ENCODE assay signal across 9 mouse cellular contexts in genomic region chr11:55012551-55013521, GRCm38 (mm10). TPM values are rescaled to one million over a fixed set of nuclear protein-coding genes. Genes with fewer than 3 reads are reported as not detected.
DNase-seq lines count a peak whose midpoint lies in the region; ATAC-seq and TF ChIP-seq lines count a peak whose summit lies in the region.
"Had no signal": no experiment of that assay in that cellular context is flagged by ENCODE, and none has a peak within 500 bp of the region (broad histone marks: within the 10 kb centered on the region; RNA-seq: fewer than 3 reads in every experiment).

No protein-coding gene starts in this region.

- TF ChIP-seq POLR2A in testis, adult 2 months (IDR thresholded peaks at IDR 0.05; ENCODE audit: control insufficient read depth, low read depth, low read length) = no peak

- H3K27me3 ChIP-seq in liver, embryonic 11.5 days (replicated peaks; ENCODE audit: control insufficient read depth, insufficient read depth, low read length) = no peaks in the 10 kb centered on the region
- no peaks in the 10 kb centered on the region for H3K27me3 ChIP-seq in testis, adult 2 months (ENCODE audit: control insufficient read depth, insufficient read depth, low read length)
- no peaks in the 10 kb centered on the region for H3K27me3 ChIP-seq in midbrain, embryonic 13.5 days
- H3K27me3 ChIP-seq: forebrain, embryonic 12.5 days had no signal

- no peak overlapping the region for H3K9ac ChIP-seq in liver, embryonic 11.5 days (ENCODE audit: low read depth, low read length)
- no peak overlapping the region for H3K9ac ChIP-seq in midbrain, embryonic 13.5 days (replicated peaks)
- H3K9ac ChIP-seq: forebrain, embryonic 12.5 days had no signal

- H3K9me3 ChIP-seq in liver, embryonic 11.5 days (ENCODE audit: control insufficient read depth, low read length) = no peaks in the 10 kb centered on the region
- H3K9me3 ChIP-seq in midbrain, embryonic 13.5 days = no peaks in the 10 kb centered on the region
- H3K9me3 ChIP-seq: forebrain, embryonic 12.5 days had no signal

- no peak for TF ChIP-seq CTCF in testis, adult 2 months (IDR thresholded peaks at IDR 0.05; ENCODE audit: control insufficient read depth, insufficient read depth, insufficient replicate concordance, low read depth, low read length)

- H3K36me3 ChIP-seq in liver, embryonic 11.5 days (ENCODE audit: control insufficient read depth, insufficient read depth, low read length) = peaks cover 11% of the 10 kb centered on the region
- no peaks in the 10 kb centered on the region for H3K36me3 ChIP-seq in testis, adult 2 months (ENCODE audit: control insufficient read depth, insufficient read depth, low read length)
- H3K36me3 ChIP-seq in midbrain, embryonic 13.5 days = no peaks in the 10 kb centered on the region

- peak; percentile 30 for DNase-seq in liver
- no peak for DNase-seq in liver, embryonic 11.5 days (ENCODE audit: low spot score)
- peak; percentile 35 for DNase-seq in fibroblast of lung, adult 2 months (ENCODE audit: low read depth)
- DNase-seq in kidney, postnatal 4 days = peak; percentile 71 to 80
- DNase-seq in thymus, postnatal 10 days (ENCODE audit: low spot score in 2 of 2) = no peak
- DNase-seq: thymus, adult 18-20 months had no signal

- no peaks in the 10 kb centered on the region; the same call in none of the 2 replicates for H3K4me1 ChIP-seq in liver, embryonic 11.5 days (replicated peaks; ENCODE audit: control insufficient read depth, insufficient read depth, low read length)
- peaks cover 9% of the 10 kb centered on the region; the same call in 1 of the 2 replicates for H3K4me1 ChIP-seq in testis, adult 2 months (ENCODE audit: control insufficient read depth, insufficient read depth, low read length)
- H3K4me1 ChIP-seq in midbrain, embryonic 13.5 days (replicated peaks) = peaks cover 11% of the 10 kb centered on the region; the same call in 1 of the 2 replicates

- no peak overlapping the region for H3K4me3 ChIP-seq in liver, embryonic 11.5 days (ENCODE audit: low read depth, low read length)
- peak overlapping the region; percentile 41; the same call in 1 of the 2 replicates for H3K4me3 ChIP-seq in testis, adult 2 months (ENCODE audit: control insufficient read depth, low read depth, low read length)
- H3K4me3 ChIP-seq in midbrain, embryonic 13.5 days (replicated peaks) = no peak overlapping the region
- H3K4me3 ChIP-seq: forebrain, embryonic 12.5 days had no signal

- 88% methylated on average over 5 of the region's 5 CpGs for WGBS in liver, embryonic 11.5 days
- WGBS in midbrain, embryonic 13.5 days = 76% methylated on average over 5 of the region's 5 CpGs

- no peak for ATAC-seq in liver, embryonic 11.5 days (replicated peaks; ENCODE audit: low FRiP score)
- ATAC-seq in midbrain, embryonic 13.5 days = no peak

- H3K4me2 ChIP-seq in liver, embryonic 11.5 days = no peak overlapping the region
- H3K4me2 ChIP-seq in midbrain, embryonic 13.5 days (replicated peaks) = no peak overlapping the region
- H3K4me2 ChIP-seq: forebrain, embryonic 12.5 days had no signal

- H3K27ac ChIP-seq in liver, embryonic 11.5 days (ENCODE audit: low read depth, low read length) = no peak overlapping the region
- no peak overlapping the region for H3K27ac ChIP-seq in testis, adult 2 months (ENCODE audit: control insufficient read depth, insufficient read depth, low read depth, low read length)
- H3K27ac ChIP-seq in midbrain, embryonic 13.5 days = no peak overlapping the region
- H3K27ac ChIP-seq: forebrain, embryonic 12.5 days had no signal

RNA-seq across cellular contexts. Expression of gene Anxa6, which starts 20.4 kb away (rescaled TPM):
- polyA plus RNA-seq in liver, embryonic 11.5 days (2014; fragmentation: Nextera tagmentation; extraction: Ambion mirVana) = 78.5 and 86.6 TPM in 2 replicates
- 4.9 and 7.5 TPM in 2 replicates for polyA plus RNA-seq in testis, adult 2 months (2012; rRNA removed)
- 30.7 and 36.5 TPM in 2 replicates for polyA plus RNA-seq in midbrain, embryonic 13.5 days (2015; fragmentation: Nextera tagmentation; extraction: Ambion mirVana)

RNA-seq across cellular contexts. Expression of gene Tnip1, which starts 50.1 kb away (rescaled TPM):
- 11.4 and 12.1 TPM in 2 replicates for polyA plus RNA-seq in liver, embryonic 11.5 days (2014; fragmentation: Nextera tagmentation; extraction: Ambion mirVana)
- polyA plus RNA-seq in testis, adult 2 months (2012; rRNA removed) = 5.4 and 7.2 TPM in 2 replicates
- polyA plus RNA-seq in midbrain, embryonic 13.5 days (2015; fragmentation: Nextera tagmentation; extraction: Ambion mirVana) = 13.4 and 14.4 TPM in 2 replicates

Comparison
In these comparisons a context has a peak if more than half of its experiments do, and no peak if none do; other contexts are left out.
1. DNase-seq: peak in liver (single experiment), fibroblast of lung, adult 2 months (single experiment) and kidney, postnatal 4 days (2 of 2); none in liver, embryonic 11.5 days (single experiment) and thymus, postnatal 10 days (0 of 2).